Mouse (Mus musculus) heart, adult 11 months (tissue): ENCODE results near the gene Fscn2.
A peak's percentile ranks its signal among the peaks of the same experiment; 100 is the strongest.

ENCODE experiments used
- DNase-seq: peaks from one replicate; pipeline ENCODE4 v3.0.0; 2022

Gene Fscn2

DNA sequence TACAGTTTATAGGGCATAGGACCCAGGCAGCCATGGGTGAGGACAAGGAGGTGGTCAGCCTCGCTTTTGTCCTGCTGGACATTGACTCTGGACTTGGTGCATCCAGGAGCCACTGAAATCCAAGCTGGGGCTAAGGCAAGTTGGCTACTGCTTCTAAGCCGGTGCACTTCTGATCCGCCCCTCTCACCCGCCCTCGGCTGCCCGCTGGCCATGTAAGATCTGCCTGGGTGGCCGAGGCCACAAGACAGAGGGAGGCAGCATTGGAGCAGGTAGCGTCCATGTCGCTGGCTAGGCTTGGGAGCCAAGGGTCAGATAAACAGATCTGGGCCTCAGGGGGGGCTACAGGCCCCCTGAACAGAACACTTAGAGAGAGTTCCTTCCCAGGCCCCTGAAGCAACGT, at the start of gene Fscn2:
Gene Fscn2 (plus strand): TSS at position 240 of the 400 bp plus-strand sequence.
- DNase-seq: no peak

DNA sequence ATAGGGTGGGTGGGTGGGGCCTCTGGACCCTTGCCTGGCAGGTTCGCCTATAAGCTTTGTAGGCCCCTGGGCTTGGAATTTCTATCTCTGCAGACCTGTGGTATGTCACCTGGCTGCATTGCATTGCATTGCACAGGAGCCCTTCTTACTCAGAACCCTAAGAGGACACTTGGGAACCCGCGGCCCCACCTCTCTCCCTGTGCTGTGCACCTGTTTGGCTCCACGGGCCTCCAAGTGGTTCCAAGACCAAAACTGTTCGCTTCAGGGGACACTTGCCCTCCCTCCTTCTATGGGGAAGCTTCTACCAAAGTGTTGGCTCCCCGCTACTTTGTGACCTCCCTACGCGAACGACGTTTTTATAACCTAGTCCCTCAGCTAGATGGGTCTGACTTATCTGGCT, 49.8 kb upstream of the Fscn2 start:
- DNase-seq: peak; percentile 91

DNA sequence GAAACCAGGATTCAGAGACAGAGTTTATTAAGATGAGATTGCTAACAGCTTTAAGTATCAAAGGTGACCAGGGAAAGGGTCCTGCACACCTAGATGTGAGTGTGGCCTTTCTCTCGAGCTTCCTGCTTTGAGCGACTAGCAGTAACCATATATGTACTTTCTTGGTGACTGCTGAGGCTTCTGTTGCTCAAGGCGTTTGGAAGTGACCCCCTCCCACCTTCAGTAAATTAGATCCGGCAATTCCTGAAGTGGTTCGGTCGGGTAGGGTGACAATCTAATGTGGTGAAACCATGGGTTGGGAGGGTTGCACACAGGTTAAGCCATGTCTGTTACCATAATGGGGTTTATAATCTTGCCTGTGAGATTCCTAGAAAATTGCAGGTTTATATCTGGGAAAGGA, 49.3 kb upstream of the Fscn2 start:
- peak; percentile 75 for DNase-seq

DNA sequence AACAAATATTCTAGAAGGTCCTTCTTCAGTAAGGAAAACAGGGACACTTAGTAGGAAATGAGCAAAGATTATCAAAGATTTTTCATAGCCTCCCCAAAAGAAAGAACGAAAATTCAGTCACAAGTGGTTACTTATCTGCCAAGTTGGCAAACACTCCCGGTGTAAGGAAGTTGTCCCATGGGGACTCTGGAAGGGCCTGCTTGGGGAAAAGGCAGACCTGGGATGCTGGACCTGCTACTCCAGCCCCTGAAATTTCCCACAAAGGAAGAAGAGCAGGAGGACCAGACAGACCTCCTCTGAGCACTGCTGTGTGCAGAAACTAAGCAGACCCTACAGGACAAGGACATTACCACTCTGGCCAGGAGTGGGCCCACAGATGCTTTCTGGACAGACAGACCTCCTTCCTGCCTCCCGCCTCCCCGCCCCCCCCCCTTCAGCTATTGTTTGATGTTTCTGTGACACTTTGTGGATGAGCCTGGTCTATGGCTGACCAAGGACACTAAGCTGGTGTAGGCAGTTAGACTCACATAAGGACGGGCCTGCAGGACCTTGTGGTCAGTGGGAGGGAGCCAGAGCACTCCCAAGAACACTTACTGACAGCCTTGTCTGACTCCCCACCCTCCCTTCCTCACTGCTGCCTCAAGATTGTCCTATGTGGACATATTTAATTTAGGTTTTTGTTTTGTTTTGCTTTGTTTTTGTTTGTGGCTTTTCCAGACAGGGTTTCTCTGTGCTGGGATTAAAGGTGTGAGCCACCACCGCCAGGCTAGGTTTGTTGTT, 47.2 kb upstream of the Fscn2 start:
- DNase-seq: peak; percentile 76

DNA sequence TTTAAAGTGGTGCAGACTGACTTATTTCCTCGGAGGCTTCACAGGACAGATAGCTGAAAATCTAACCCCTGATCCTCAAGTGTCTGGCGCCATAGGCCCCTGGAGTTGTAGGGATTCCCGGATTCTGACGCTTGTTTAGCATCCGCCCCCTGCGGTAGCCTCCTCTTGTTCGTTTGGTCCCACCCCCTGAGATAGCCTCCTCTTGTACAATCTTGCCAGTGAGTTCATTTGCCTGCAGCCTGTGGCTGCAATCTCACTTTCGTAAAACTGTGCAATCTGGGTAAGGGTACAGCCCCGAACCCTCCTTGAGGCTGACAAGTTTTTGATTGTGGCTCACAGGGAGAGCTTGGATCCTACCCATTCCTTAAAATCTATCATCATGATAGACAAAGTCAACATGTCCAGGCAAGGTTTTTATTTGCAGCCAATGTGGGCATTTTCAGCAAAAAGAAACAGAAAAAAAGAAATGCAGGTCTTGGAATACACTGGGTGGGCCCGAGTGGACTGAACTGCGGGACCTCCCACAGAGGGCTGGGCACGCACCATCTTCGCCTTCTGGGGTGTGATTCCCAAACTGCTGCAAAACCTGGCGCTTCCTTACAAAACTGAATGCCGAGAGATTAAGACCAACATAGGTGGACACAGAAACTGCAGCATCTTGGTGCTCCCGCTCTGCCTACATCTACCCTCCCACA, 46.5 kb upstream of the Fscn2 start:
- DNase-seq: peak; percentile 90

DNA sequence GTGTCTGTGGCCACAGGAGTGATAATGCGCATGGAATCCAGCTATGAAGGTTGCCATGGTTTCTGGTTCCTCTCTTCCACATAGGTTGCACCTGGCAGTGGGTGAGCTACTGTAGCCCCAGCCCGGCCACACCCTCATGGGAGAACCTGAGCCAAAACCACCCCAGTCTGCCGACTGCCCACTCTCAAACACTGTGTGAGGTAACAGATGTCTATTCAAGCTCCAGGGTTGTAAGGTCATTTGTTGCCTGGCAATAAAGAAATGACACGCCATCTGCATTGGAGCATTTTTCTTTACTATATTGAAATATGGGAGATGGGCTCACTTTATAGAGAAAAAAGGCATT, 45.9 kb upstream of the Fscn2 start:
- peak; percentile 94 for DNase-seq

DNA sequence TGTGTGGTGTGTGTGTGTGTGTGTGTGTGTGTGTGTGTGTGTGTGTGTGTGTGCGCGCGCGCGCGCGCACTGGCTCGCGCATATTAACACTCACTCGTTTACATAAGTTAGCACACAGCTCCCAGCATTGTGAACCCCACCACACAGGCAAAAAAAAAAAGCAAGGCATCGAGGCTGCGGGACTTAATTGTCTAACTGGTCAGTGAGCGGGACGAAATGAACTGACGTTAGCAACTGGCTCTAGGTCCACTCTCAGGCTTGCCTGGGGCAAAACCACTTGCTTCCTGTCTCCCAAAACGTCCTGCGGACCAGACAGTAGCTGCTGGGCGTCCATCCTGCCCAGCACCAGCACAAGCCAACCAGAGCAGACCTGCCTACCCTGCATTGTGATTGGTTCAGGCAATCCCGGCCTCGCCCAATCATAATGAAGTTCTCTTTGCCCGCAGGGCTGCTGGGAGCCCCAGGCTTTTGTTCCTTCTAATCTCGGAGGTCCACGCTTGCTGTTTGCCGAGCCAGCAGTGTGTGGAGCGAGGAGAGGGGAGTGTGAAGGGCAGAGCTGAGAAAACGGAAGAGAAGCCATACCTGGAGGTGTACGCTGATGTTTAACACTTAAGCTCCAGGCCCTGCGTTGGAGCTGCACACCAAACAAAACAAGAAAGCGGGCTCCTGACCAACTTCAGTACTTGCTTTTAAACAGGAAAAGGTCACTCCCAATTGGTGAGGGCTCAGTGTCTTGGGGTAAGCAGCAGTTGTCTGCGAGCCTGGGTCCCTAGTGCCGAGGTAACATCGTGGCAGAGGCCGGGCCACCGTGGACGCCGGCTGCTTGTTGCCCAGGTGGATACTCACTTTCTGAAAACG, 45.3 kb upstream of the Fscn2 start:
- peak; percentile 100 for DNase-seq

DNA sequence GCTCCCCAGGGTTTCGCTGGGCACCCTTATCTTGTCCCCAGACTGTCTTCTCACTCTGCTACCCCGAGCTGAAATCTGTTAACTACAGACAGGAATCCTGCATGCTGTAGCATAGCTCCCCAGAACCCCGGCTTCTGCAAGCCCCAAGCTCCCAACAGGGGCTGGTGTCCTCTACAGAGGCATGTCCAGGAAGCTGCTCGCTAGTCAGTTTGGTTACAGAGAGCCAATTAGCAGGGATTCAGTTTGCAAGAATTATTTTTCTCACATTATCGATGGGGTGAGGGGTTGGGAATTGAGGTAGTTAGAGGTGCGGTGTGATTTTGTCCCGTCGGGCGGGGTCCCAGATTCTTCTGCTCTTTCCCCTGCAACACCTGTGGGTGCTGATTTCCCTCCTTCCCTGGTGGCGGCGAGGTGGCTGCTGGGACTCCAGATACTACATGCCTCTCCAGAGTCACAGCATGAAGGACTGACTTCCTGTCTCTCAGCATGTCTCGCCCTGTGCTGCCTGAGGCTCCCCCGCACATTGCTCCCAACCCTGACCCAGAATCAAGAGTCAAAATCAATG, 44.6 kb upstream of the Fscn2 start:
- peak; percentile 93 for DNase-seq

DNA sequence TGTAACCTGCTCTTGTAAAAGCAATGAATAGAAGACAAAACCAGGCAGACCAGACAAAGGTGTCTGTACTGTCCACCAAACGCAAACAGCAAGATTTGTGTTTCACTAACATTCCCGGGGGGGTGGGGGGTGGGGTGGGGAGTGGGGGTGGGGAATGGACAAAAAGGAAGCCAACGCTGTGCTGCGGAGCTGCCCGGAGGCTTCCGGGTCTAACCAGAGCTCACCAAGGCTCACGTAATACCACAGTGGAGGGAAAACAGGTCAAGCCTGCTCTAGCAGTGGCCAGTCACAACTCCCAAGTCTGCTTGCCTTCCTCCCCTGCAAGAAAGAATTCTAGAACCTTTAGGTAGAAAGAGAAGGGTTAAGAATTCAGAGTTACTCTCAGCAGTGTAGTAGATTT, 43.9 kb upstream of the Fscn2 start:
- peak; percentile 56 for DNase-seq

DNA sequence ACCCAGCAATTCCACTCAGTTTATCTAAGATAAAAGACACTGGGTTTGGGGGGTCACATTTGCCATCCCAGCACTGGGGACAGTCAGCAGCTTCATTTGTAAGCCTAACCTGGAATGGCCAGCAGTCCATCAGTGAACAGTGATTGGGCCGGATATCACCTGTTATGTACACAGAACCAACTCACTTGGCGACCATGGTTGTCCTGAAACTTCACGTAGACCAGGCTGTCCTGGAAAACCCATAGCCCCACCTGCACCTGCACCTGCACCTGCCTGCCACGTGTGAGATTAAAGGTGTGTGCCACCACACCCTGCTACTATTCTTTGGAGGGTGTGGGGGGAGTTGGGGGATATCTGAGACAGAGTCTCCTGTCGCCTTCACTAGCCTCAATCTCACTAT, 42.0 kb upstream of the Fscn2 start:
- peak; percentile 82 for DNase-seq

DNA sequence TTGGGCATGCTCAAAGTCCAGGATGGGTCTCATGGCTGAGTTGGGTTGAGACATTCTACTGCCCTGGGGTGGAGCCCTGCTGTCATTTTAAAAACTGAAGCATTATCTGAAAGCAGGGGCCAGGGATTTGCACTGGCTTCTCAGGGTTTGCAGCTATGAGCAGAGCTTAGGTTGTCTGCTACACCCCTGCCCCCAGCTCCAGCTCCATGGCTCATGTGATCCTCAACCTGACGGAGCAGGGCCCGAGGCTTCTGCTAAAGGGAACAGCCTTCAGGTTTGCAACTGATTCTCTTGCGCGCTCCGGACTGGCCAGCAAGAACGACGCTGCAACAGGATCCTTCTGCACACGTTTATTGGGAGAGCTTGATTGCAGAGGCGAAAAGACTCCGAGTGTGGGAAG, 41.2 kb upstream of the Fscn2 start:
- DNase-seq: peak; percentile 65

DNA sequence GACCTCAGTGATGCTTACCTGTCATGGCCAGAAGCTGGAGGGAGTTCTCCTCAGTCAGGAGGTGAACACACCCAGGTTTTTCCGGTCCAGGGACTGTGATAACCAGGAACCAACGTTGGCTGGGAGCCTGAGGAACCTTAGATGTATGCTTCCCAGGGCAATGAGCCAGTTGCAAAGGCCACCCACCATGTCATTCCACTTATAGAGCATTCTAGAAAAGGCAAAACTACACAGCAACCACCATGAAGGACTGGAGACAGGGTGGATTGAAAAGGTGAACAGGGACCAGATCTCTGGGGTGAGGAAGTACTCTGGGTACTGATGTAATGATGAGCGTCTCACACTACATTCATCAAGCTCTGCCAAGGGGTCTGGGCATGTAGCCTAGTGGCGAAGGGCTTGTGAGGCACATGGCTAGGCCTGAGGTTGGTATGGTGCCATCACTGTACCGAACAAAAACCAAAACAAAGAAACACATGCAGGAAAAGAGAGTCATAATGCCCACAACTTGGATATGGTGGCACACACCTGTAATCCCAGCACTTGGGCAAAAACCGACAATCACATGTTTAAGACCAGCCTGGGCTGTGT, 25.8 kb upstream of the Fscn2 start:
- peak; percentile 90 for DNase-seq

DNA sequence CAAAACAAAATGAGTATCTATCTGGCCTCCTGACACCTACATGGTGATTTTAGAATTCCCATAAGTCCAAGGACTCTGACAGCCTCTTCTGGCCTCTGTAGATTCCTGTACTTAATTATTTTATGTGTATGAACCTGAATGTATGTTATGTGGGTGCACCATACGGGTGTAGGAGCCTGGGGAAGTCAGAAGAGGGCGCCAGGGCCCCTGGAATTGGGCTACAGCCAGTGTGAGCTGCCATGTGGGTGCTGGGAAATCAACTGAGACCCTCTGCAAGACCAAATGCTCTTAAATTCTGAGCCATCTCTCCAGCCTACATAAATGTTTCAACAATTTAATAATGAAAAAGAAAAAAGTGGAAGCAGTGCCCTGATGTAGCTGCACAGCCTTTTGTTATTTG, 23.9 kb upstream of the Fscn2 start:
- peak; percentile 28 for DNase-seq

DNA sequence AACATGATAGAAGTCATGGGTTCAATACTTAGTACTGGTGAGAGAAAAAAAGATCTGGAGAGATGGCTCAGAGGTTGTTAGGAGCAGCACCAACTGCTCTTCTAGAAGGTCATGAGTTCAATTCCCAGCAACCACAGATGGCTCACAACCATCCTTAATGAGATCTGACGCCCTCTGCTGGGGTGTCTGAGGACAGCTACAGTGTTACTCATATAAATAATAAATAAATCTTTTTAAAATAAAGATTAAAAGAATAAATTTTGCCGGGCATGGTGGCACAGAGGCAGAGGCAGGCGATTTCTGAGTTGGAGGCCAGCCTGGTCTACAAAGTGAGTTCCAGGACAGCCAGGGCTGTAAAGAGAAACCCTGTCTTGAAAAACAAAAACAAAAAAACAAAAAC, 22.5 kb upstream of the Fscn2 start:
- peak; percentile 61 for DNase-seq

DNA sequence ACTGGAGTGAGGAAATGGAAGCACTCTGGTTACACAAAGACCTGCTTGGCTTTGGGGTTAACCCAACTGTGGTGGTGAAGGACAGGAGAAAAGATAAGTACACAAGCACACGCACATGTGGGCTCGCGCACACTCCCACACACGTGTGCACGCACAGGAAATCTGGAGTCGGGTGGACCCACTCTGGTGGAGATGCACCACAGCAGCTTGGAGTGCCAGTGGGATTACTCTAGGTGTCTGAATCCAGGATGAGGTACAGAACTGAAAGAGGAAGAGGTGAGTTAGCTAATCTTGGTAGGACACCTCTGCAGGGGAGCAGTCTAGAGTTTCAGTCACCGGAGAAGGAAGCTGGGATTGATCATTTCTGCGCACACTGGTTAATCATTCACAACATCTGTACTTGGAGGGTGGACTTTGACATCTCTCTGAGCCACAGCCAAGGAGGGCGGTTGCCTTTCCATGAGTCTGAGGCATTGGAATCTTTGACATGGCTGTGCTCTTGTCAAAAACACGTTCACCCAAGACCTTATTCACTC, 21.3 kb upstream of the Fscn2 start:
- peak; percentile 82 for DNase-seq

DNA sequence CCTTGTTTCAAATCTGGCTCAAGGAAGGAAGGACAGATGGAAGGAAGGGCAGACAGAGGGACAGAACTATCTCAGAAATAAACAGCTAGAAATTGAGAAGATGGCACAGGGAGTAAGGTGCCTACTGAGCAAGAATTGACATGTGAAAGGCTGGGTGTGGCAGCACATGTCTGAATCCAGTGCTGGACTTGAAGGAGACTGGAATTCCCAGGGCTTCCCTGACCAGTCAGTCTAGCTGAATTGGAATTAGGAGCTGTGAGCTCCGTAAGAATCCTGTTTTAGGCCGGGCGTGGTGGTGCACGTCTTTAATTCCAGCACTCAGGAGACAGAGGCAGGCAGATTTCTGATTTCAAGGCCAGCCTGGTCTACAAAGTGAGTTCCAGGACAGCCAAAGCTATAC, 19.7 kb upstream of the Fscn2 start:
- peak; percentile 72 for DNase-seq

DNA sequence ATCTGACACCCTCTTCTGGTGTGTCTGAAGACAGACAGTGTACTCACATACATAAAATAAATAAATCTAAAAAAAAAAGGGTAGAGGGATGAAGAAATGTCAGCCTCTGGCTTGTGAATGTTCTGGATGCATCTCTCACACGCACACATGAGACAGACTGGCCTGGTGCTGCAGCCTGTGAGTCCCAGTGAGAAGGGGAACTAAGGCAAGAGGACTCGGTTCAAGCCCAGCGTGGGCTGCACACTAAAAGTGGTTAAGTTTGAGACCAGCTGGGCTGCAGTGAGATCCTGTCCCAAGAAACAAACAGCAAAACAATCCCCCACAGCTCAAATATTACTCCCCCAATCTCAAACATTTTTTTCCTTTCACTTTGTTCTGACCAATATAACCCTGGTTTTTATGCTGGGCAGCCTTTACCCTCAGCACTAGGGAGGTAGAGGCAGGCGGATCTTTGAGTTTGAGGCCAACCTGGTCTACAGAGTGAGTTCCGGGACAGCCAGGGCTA, 18.6 kb upstream of the Fscn2 start:
- DNase-seq: peak; percentile 78

DNA sequence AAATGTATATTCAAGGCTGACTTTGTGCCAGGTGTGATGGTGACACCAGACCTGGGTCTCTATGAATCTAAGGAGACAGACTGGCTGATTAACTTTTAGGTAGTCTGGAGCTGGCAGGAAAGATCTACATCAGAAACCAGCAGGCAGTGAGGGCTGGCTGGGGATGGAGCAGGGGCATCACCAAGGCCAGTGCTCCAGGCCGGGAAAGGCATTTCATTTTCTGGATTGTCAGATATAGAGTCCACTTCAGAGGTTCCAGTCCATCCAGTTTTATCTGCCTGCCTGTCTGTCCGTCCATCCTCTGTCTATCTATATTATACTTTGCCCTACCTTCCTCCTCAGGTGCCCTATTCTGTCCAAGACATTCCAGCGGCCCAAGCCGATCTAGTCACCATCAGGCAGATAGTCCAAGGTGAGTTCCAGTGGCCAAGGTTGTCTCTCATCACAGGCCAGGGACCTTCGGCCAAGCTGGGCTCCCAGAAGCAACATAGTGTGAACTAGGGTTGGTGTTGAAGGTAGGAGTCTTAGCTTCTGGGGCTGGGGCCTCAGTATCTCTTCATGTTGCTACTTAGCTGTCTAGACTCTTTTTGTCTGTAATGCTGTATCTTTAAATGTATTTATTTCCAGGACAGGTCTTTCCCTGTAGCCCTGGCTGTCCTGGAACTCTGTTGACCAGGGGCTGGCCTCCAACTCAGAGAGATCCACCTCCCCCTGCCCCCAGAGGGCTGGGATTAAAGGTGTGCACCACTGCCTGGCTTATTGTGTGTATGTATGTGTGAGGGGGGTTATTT, 17.6 kb upstream of the Fscn2 start:
- peak; percentile 89 for DNase-seq

DNA sequence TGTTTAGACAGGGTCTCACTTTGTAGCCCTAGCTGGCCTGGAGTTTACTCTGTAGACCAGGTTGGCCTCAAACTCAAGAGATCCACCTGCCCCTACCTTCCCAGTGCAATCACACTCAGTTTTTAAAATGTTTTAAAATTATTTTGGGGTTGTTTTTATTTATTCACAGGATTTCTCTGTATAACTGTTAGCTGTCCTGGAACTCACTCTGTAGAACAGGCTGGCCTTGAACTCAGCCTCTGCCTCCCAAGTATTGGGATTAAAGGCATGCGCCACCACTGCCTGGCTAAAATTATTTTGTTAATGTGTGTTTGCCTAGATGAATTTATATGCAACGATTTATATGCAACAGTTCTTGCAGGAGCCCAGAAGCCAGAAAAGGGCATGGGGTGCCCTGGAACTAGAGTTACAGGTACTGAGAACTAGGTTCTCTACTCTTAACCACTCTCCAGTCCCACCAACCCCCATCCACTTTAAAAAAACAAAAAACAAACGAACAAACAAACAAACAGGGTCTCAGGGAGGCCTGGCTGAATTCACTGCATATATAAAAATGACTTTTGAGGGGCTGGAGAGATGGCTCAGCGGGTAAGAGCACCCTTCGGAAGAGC, 16.9 kb upstream of the Fscn2 start:
- DNase-seq: peak; percentile 85

DNA sequence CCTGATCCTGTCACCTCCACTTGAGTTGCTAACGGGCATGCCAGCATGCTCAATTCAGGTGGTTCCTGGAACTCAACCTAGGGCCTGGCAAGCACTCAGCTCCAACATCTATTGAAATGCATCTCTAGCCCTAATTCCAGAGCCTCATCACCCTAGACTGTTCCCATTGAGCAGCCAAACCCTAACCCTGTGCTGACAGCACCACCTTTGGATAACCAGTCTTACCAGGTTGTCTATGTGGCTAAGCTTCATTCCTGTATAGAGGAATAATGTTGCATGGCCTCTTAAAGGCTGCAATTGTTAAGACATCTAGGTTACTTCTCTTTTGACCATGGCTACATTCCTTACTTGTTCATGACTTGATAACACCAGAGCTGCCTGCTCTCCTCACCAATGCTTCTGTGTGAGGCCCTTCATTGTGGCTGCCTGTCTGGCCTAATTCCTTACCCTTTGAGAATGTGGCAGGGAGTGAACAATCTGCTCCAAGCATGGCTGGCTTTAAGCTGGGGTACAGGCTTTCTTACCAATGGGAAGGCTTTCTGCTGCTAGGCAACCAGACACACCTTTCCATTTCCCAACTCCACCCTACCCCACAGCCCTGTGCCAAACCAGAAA, 16.2 kb upstream of the Fscn2 start:
- DNase-seq: peak; percentile 95
